Mouse (Mus musculus) embryonic facial prominence, embryonic 11.5 days (tissue): Measurements from ENCODE around the gene Igsf11. TPM values are rescaled to one million over a fixed set of nuclear protein-coding genes. Genes with fewer than 3 reads are reported as not detected.

ENCODE experiments used
- ATAC-seq: fragments of 200-750 bp; cut with Nextera tagmentation; replicated peaks from 2 replicates; pipeline ENCODE4 v1.8.0; 2017; ENCODE audit warnings: low read depth; ENCODE audit not compliant: insufficient number of reproducible peaks, low FRiP score, low TSS enrichment
- DNase-seq: peaks from one replicate; pipeline ENCODE4 v3.0.0-alpha.2; 2015; ENCODE audit warnings: low spot score
- H3K27ac ChIP-seq: fragments of 300-500 bp; sonication (generic); replicated peaks from 2 replicates; pipeline ENCODE4 v1.5.1; 2014; ENCODE audit warnings: mild to moderate bottlenecking, low read depth, low read length, control low read depth
- H3K27me3 ChIP-seq: fragments of 300-500 bp; sonication (generic); 2 replicates; pipeline ENCODE4 v1.6.1; 2014; ENCODE audit warnings: mild to moderate bottlenecking, low read length, moderate library complexity, mixed read lengths; ENCODE audit not compliant: control insufficient read depth, insufficient read depth
- H3K36me3 ChIP-seq: fragments of 300-500 bp; sonication (generic); replicated peaks from 2 replicates; pipeline ENCODE4 v1.6.1; 2014; ENCODE audit warnings: low read depth, mild to moderate bottlenecking, low read length, moderate library complexity, mixed read lengths; ENCODE audit not compliant: control insufficient read depth, insufficient read depth
- H3K4me1 ChIP-seq: fragments of 300-500 bp; sonication (generic); 2 replicates; pipeline ENCODE4 v1.6.1; 2014; ENCODE audit warnings: low read length, mixed read lengths; ENCODE audit not compliant: control insufficient read depth, insufficient read depth
- H3K4me2 ChIP-seq: fragments of 300-500 bp; sonication (generic); 2 replicates; pipeline ENCODE4 v1.6.1; 2014; ENCODE audit warnings: low read depth, mild to moderate bottlenecking, control low read depth, low read length, moderate library complexity
- H3K4me3 ChIP-seq: fragments of 300-500 bp; sonication (generic); 2 replicates; pipeline ENCODE4 v1.5.1; 2014; ENCODE audit warnings: low read depth, low read length, control low read depth
- H3K9ac ChIP-seq: fragments of 300-500 bp; sonication (generic); replicated peaks from 2 replicates; pipeline ENCODE4 v1.6.1; 2014; ENCODE audit warnings: mild to moderate bottlenecking, control low read depth, low read length
- H3K9me3 ChIP-seq: fragments of 300-500 bp; sonication (generic); replicated peaks from 2 replicates; pipeline ENCODE4 v1.6.1; 2016; ENCODE audit warnings: mild to moderate bottlenecking, low read length, inconsistent platforms, mixed read lengths; ENCODE audit not compliant: control insufficient read depth
- WGBS: fragments of 180-500 bp; shearing (Covaris S2); extraction: QIAGEN DNeasy Blood & Tissue Kit; methylation state at CpG from one replicate; pipeline ENCODE4 v1.1.7; 2014; 5-methylcytosine and 5-hydroxymethylcytosine counted together
- polyA plus RNA-seq: library from polyadenylated mRNA; unstranded; fragments of >200 nt; fragmentation: Nextera tagmentation; extraction: Ambion mirVana; gene quantifications from 2 replicates; pipeline ENCODE4 v1.2.1, GENCODE M21; 2014

Gene Igsf11
- polyA plus RNA-seq, 1 experiment from 2014 or later, result 0.49 TPM

DNA sequence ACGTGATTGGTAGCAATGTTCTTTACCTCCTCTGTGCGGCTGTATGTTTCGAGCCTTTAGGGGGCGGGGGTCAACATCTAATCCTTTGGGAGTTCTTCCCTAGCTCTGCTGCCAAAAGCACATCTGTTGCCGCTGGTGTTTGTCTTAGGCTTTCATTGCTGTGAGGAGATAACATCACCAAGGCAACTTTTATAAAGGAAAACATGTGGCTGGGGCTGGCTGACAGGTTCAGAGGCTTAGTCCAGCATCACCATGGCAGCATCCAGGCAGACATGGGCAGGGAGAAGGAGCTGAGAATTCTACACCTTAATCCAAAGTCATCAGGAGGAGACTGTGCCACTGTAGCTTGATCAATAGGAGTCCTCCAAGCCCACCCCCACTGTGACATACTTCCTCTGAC lies 173.1 kb downstream of the Igsf11 start:
- 43% methylated on average over 5 of the region's 5 CpGs for WGBS
- Histone ChIP-seq H3K36me3 (no peaks in the 10 kb centered on the region), H3K4me1 (no peaks in the 10 kb centered on the region), H3K4me2 (no peak overlapping the region), H3K27me3 (no peaks in the 10 kb centered on the region), H3K4me3 (no peak overlapping the region), H3K9me3 (no peaks in the 10 kb centered on the region), H3K9ac (no peak overlapping the region), H3K27ac (no peak overlapping the region)
- DNase-seq (peak; percentile 23), ATAC-seq (no peak)

DNA sequence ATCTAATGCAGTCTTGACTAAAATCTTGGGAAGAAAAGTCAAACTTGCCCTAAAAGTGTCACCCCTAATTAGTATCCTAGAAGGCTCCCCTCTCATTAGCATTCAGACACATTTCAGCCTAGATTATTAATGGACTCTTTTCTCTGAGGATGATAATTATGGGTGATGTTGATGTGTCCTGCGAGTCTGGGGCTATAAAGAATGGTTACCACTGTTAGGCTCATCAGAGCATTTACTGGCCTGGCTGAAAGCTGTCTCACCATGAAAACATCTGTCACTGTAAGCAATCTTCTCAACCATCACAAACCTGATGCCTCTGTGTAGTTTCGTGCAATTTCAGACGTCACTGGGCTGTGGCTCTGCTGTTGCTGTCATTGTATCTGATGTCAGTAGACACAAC lies 179.0 kb downstream of the Igsf11 start:
- Histone ChIP-seq H3K9ac (no peak overlapping the region), H3K9me3 (no peaks in the 10 kb centered on the region), H3K4me3 (no peak overlapping the region), H3K4me2 (no peak overlapping the region), H3K4me1 (no peaks in the 10 kb centered on the region), H3K36me3 (no peaks in the 10 kb centered on the region), H3K27me3 (no peaks in the 10 kb centered on the region), H3K27ac (no peak overlapping the region)
- 68% methylated on average over 3 of the region's 3 CpGs for WGBS
- DNase-seq, result no peak
- no peak for ATAC-seq

Other genes starting within 250 kb of the Igsf11 start
- gene Arhgap31, start 179.4 kb upstream of the Igsf11 start, polyA plus RNA-seq, result 8.0 and 9.4 TPM in 2 replicates
- 39.3 and 39.6 TPM in 2 replicates for gene B4galt4, start 150.4 kb upstream of the Igsf11 start, polyA plus RNA-seq
- 2.6 and 2.9 TPM in 2 replicates for gene Upk1b, start 92.3 kb upstream of the Igsf11 start, polyA plus RNA-seq
- gene 4930435E12Rik, start 63.9 kb upstream of the Igsf11 start, polyA plus RNA-seq, result not detected in 2 replicates